Mouse (Mus musculus): ENCODE results near the gene Ldlrad3. TPM values are rescaled to one million over a fixed set of nuclear protein-coding genes. Genes with fewer than 3 reads are reported as not detected.

The Ldlrad3 gene
- 8.8 TPM in 2 replicates for total RNA-seq (2021)
- long read RNA-seq, partial matches to known transcripts: 0 of 2 reads
- long read RNA-seq, other reads (novel, unspliced or antisense): 0 of 2 reads

DNA sequence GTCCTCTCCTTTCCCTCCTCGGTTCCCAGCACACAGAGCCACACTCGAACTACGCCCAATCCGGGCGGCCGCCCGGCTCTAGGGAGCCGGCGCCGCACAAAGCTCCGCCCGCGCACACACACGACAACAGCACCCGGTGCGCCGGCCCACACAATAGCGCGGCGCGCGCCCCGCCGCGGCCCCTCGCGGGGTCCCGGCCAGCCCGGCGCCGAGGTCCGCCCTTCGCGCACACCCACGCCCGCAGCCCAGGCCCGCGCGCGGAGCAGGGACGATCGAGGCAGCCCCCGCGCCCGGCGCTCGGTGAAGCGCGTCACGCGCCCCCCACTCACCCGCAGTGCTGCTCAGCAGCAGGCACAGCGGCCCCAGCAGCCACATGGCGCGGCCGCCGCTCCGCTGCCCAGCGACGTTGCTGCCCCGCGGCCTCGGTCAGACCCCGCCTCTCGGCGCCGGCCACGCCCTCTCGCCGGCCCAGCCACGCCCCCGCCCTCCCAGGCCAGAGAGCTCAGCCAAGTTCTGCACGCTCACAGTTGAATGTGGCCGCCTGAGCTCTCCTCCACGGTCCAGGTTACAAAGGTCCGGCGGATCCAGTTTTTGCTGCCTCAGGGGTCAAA is at the start of gene Ldlrad3:
Gene Ldlrad3, minus strand, starts transcription at position 435 of the 611 bp plus-strand sequence.
- peak; percentile 96 for DNase-seq

GRCm38 (mm10) chr2:102231470-102231869 is 45.3 kb upstream of the Ldlrad3 start:
- no peak for DNase-seq

- no peak for DNase-seq
Measured at GRCm38 (mm10) chr2:102229126-102229525, 42.9 kb upstream of the Ldlrad3 start.

DNA sequence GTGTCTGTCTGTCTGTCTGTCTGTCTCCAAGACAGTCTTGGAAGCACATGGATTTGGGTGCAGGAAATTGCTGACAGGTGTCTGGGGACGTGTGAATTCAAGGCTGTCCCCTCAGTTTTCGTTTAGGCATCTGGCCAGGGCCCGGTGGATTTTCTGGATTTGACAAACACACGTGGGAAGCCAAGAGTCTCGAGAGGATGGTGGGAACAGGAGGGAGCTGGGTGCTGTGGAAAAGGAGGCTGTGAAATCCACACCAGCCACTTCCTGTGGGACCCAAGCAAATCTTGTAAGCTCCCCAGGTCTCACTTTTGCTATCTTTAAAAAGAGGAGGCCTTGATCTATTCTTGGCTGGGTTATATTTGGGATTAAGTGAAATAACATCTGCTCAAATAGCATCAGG is 42.1 kb upstream of the Ldlrad3 start:
- DNase-seq: no peak

DNA sequence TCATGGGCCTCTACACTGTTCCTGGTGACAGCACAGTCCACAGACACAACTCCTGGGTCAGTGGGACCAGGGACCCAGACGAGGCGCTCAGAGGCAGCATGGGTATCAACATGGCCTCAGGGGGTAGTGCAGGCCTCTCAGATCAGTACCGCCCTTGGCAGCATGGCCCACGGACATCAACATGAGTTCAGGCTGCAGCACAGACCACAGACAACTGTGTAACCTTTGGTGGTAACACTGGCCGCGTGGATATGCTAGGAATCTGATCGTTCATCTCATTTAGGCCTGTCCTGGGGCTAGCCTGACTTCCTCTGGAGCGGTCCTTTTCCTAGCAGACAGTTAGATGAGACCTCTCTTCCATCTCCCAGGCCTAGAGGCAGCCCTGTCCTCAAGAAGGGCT is 41.7 kb upstream of the Ldlrad3 start:
- no peak for DNase-seq

GRCm38 (mm10) chr2:102226274-102226673 is 40.1 kb upstream of the Ldlrad3 start:
- no peak for DNase-seq

- no peak for DNase-seq
Measured at GRCm38 (mm10) chr2:102223355-102224128, 37.4 kb upstream of the Ldlrad3 start.

DNA sequence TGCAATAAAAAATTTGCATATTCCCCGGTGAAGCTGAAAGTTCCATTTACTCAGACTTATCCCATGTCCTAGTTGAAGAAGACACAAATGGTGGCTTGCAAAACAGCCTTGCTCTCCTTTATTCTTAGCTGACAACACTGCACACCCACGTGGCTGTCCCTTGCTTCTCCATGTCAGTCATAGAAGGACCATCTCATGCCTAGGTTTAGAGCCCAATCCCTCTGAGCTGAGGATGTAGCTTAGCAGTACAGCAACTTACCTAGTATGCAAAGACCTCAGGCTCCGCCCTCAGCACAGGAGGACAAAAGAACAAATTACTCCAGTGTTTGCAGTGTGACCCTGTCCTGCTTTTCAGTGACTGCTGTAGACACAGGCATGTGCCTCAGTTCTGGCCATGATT is 36.6 kb upstream of the Ldlrad3 start:
- no peak for DNase-seq

DNA sequence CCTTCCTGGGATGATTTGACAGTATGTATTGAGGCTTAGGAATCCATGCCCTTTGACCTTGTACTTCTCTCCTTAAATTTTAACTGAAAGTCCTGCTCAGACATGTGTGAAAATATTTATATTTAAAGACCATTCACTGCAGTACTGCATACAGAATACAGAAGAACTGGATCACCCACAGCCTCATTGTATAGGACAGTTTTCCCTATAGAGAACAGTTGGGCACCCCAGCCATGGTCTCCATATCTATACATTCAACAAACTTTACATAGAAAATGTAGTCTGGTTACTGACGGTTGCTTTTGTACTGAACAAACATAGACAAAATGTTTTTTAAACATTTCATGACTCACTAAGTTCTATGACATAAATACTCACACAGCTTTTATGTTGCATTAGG is 30.6 kb upstream of the Ldlrad3 start:
- DNase-seq: no peak

GRCm38 (mm10) chr2:102212096-102212495 is 25.9 kb upstream of the Ldlrad3 start:
- DNase-seq: no peak

DNA sequence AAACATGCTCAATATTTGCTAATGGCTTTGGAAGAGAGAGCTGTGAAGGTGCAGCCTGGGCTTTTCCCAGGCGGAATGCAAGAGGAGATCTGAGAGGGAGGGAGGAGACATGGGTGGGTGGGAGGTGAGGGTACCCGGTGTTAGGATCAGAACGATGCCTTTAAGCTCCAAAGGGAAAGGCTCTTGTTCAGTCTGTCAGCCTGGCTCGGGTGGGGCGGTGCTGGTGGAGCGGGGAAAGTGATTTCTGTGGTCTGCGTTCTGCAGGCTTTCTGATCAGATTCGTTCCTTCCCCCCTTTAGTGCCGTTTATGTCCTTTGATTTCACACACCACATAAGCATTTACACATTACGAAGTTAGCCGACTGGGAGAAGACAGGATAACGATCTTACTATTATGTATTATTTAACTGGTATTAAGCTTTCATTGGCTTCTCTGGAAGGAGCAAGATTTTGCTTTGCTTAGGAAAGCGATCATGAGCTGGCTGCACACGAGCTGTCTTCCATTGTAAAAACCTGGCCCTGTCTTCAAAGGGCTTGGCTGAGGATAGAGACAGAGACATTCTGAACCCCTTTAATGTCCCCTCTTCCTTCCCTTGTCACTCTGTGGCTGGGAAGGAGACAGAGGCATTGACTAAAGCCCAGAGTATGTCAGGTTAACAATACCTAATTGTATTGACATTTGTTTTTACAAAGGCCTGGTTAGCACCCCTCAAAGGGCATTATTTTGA is 19.7 kb upstream of the Ldlrad3 start:
- DNase-seq: no peak

DNA sequence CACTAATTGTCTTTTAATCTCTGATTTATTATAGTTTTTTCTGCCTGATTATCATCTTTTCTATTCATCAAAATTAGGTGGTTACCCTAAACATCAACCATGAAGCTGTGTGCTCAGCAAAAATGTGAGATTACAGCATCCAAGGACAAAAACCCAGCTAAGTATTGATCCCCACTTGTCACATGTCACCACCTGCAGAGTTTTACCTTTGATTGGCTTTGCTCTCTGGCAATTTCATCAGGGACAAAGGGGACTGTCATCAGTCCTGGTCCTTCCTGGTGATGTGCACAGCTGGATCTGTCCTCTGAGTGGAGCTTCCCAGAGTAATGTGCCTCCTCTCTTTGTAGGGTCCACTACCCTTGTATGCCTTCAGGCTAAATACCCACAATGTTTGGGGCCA is 17.3 kb upstream of the Ldlrad3 start:
- no peak for DNase-seq

DNA sequence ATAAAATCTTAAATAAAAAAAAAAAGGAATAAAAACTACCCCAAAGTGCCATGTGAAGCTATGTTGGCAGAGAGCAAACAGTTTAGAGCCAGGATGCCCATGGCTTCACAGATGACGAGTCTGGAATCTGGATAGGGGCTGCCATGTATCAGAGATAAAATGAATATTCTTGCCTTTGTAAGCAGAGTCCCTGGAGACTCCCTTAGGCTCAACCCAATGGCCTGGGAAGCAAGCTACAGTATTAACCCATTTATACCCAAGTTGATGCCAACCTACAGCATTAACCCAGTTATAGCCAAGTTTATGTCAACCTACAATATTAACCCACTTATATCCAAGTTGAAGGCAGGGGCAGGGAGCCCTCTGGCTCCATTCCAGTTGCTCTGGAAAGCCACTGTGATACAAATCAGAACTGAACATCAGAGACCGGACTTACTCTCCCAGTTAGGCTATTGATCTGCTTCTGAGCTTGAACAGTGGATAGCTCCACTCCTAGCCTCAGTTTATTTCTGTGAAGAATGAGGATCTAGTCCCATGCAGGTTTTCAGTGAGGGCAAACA is 16.1 kb upstream of the Ldlrad3 start:
- no peak for DNase-seq

GRCm38 (mm10) chr2:102201198-102201948 is 15.2 kb upstream of the Ldlrad3 start:
- peak; percentile 65 for DNase-seq

- no peak for DNase-seq
Measured at GRCm38 (mm10) chr2:102197332-102197731, 11.1 kb upstream of the Ldlrad3 start.

- DNase-seq: no peak
Measured at GRCm38 (mm10) chr2:102196709-102197108, 10.5 kb upstream of the Ldlrad3 start.

DNA sequence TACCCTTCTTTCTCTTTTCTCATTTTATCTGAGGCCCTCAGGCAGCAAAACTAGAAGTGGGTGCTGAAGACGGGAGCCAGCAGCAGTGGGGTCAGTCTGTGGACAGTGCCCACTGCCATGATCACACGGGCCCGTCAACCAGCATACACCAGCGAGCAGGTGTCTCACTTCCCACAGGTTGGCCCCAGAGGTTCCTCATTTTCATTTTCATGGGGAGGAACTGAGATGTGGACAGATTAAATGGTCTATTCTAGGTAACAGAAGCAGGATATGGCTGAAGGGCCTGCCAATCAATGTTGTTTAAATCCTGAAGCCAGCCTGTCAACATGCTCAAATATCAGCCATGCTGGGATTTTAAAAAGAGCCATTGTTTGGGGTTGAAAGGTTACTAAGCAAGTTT is 9.3 kb upstream of the Ldlrad3 start:
- DNase-seq: no peak

DNA sequence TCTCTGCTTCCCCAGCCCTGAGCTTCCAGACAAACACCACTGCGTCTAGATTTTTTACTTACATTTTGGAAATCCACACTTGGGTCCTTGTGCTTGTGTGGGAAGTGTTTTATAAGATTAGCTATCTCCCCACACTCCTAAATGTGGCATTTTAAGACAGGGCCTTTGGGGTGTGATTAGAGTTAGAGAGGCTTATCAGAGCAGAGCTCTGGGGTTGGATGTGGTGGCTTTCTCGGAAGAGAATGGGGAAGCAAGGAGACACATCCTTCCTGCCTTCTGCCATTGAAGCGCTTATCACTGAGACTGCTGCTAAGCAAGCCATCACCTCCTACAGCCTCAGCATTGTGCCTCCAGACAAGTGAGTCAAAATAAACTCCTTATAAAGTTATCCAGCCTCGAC is 8.1 kb upstream of the Ldlrad3 start:
- DNase-seq: no peak

DNA sequence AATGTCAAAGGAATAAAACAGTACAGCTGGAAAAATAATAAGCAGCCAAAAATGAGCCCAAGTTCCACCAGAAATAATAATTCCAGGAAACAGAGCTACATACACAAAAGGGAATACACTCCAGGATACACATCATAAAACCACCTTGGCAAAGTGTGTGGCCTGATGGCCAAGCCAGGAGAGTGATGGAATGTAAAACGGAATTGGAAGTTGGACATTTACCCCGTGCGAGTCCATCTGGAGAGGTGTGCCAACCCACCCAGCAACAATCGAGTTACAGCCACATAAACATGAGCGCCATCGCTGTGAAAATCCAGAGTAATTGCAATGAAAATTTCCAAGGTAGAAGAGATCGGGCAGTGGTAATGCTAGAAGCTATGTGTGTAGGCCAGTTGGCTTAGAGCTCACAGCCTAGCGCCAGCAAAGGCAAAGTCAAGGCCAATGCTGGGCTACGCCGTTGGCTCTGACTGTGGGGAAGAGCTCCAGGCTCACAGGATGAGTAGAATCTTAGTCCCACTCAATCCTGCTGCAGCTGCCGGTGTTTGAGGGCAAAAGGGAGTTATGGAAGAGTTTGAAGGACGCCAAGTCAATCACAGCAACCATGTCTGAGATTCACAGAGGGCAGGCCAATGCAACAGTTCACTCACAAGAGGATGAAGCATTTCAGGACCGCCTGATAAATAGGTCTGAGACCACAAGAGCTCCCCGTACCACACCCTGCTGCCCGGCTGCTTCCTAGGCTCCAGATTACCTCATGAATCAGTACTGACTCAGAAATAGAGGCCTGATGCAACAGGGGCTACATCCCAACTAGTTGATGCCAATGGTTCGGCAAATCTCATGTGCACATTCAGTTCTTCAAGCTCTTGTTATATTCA is 7.0 kb upstream of the Ldlrad3 start:
- DNase-seq: peak; percentile 54

DNA sequence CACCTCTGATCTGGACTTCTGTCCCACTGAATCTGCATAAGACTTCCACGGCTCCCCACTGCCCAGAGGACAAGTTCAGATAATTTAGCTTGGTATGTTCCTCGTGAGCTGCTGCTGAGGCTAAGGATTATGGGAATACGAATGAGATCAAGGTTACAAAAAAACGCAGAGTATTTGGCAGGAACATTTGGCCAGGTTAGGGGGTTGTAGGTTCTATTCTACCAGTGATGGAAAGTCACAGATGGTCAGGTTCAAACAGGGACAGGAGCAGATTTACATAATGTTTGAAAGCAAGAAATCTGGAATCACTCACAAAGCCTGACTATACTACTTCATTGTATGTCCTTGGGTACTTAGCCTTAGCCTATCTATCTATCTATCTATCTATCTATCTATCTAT is 5.6 kb upstream of the Ldlrad3 start:
- DNase-seq: no peak

DNA sequence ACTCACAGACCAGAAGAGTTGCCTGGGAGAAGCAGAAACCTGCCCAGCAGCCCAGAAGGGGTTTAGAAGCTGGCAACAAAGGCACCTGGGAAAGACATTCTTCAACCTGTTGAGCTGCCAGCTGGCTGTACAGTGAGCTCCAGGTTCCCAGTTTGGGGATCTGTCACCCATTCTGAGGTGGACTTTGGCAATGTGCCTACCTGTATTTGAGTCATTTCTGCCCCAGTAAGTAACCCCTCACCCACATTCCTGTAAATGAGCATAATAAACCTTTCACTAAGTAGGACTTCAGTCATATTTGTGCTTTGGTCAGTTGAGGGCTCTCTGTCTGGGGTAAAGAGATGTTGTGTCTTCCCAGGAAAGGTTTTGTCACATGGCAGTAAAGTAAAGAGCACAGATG is 4.8 kb upstream of the Ldlrad3 start:
- DNase-seq: no peak
